Mouse (Mus musculus) midbrain, embryonic 14.5 days (tissue): ENCODE measurements around the gene Fam184b. TPM values are rescaled to one million over a fixed set of nuclear protein-coding genes. Genes with fewer than 3 reads are reported as not detected.
A peak's percentile ranks its signal among the peaks of the same experiment; 100 is the strongest.

Experiments used
- ATAC-seq: fragments of 200-750 bp; cut with Nextera tagmentation; 2 replicates; pipeline ENCODE4 v1.8.0; 2017; ENCODE audit warnings: moderate number of reproducible peaks, moderate library complexity; ENCODE audit not compliant: low FRiP score, low TSS enrichment
- DNase-seq: peaks from one replicate; pipeline ENCODE4 v3.0.0-alpha.2; 2015
- H3K27ac ChIP-seq: fragments of 300-500 bp; sonication (generic); replicated peaks from 2 replicates; pipeline ENCODE4 v1.5.1; 2014; ENCODE audit warnings: mild to moderate bottlenecking, low read depth, low read length, moderate library complexity
- H3K27me3 ChIP-seq: fragments of 300-500 bp; sonication (generic); 2 replicates; pipeline ENCODE4 v1.6.1; 2014; ENCODE audit warnings: low read length, control low read depth, mixed read lengths; ENCODE audit not compliant: control insufficient read depth, insufficient read depth
- H3K36me3 ChIP-seq: fragments of 300-500 bp; sonication (generic); 2 replicates; pipeline ENCODE4 v1.6.1; 2014; ENCODE audit warnings: low read length, control low read depth; ENCODE audit not compliant: control insufficient read depth, insufficient read depth
- H3K4me1 ChIP-seq: fragments of 300-500 bp; sonication (generic); 2 replicates; pipeline ENCODE4 v1.6.1; 2014; ENCODE audit warnings: mild to moderate bottlenecking, antibody characterized with exemption, low read length, control low read depth; ENCODE audit not compliant: control insufficient read depth, insufficient read depth
- H3K4me2 ChIP-seq: fragments of 300-500 bp; sonication (generic); 2 replicates; pipeline ENCODE4 v1.6.1; 2014; ENCODE audit warnings: mild to moderate bottlenecking, low read length, moderate library complexity
- H3K4me3 ChIP-seq: fragments of 300-500 bp; sonication (generic); replicated peaks from 2 replicates; pipeline ENCODE4 v1.5.1; 2014; ENCODE audit warnings: low read depth, low read length
- H3K9ac ChIP-seq: fragments of 300-500 bp; sonication (generic); replicated peaks from 2 replicates; pipeline ENCODE4 v1.6.1; 2014; ENCODE audit warnings: mild to moderate bottlenecking, low read length, moderate library complexity
- H3K9me3 ChIP-seq: fragments of 300-500 bp; sonication (generic); 2 replicates; pipeline ENCODE4 v1.6.1; 2016; ENCODE audit warnings: low read length, control low read depth, mixed read lengths; ENCODE audit not compliant: control insufficient read depth
- WGBS: fragments of 180-500 bp; shearing (Covaris S2); extraction: QIAGEN DNeasy Blood & Tissue Kit; methylation state at CpG from one replicate; pipeline ENCODE4 v1.1.7; 2014; 5-methylcytosine and 5-hydroxymethylcytosine counted together
- polyA plus RNA-seq: library from polyadenylated mRNA; unstranded; fragments of >200 nt; fragmentation: Nextera tagmentation; extraction: Ambion mirVana; gene quantifications from 2 replicates; pipeline ENCODE4 v1.2.1, GENCODE M21; 2014

Fam184b gene
- polyA plus RNA-seq, 1 experiment from 2014 or later = 3.8 TPM

- no peaks in the 10 kb centered on the region for H3K4me1 ChIP-seq
- no peak overlapping the region for H3K4me3 ChIP-seq
- DNase-seq (peak; percentile 4), ATAC-seq (no peak)
- no peaks in the 10 kb centered on the region for H3K9me3 ChIP-seq
- no peaks in the 10 kb centered on the region for H3K27me3 ChIP-seq
- 68% methylated on average over 10 of the region's 10 CpGs for WGBS
- H3K9ac ChIP-seq = no peak overlapping the region
- H3K4me2 ChIP-seq = no peak overlapping the region
- H3K36me3 ChIP-seq = no peaks in the 10 kb centered on the region
- H3K27ac ChIP-seq = no peak overlapping the region
Observed at GRCm38 (mm10) chr5:45539502-45539901, 99.9 kb downstream of the Fam184b start.

- no peak overlapping the region for H3K4me3 ChIP-seq
- no peaks in the 10 kb centered on the region for H3K9me3 ChIP-seq
- H3K27me3 ChIP-seq = no peaks in the 10 kb centered on the region
- no peak overlapping the region for H3K27ac ChIP-seq
- peaks cover 10% of the 10 kb centered on the region for H3K36me3 ChIP-seq
- WGBS = 70% methylated on average over 4 of the region's 4 CpGs
- ATAC-seq = no peak
- no peak overlapping the region for H3K4me2 ChIP-seq
- H3K9ac ChIP-seq = no peak overlapping the region
- DNase-seq = no peak
- H3K4me1 ChIP-seq = no peaks in the 10 kb centered on the region
Observed at GRCm38 (mm10) chr5:45535177-45535576, 104.2 kb downstream of the Fam184b start.

- peak; percentile 64; the same call in 1 of the 2 replicates for ATAC-seq
- 7% methylated on average over 15 of the region's 17 CpGs for WGBS
- H3K27ac ChIP-seq = no peak overlapping the region
- no peak overlapping the region for H3K4me3 ChIP-seq
- DNase-seq = peak; percentile 70
- peaks cover 15% of the 10 kb centered on the region for H3K36me3 ChIP-seq
- H3K9ac ChIP-seq = no peak overlapping the region
- H3K9me3 ChIP-seq = no peaks in the 10 kb centered on the region
- H3K4me1 ChIP-seq = no peaks in the 10 kb centered on the region
- H3K4me2 ChIP-seq = peak overlapping the region; percentile 4; the same call in 1 of the 2 replicates
- H3K27me3 ChIP-seq = no peaks in the 10 kb centered on the region
Observed at GRCm38 (mm10) chr5:45534319-45535098, 104.9 kb downstream of the Fam184b start.

GRCm38 (mm10) chr5:45529696-45530095 is 109.7 kb downstream of the Fam184b start:
- H3K4me2 ChIP-seq = no peak overlapping the region
- H3K27me3 ChIP-seq = no peaks in the 10 kb centered on the region
- DNase-seq (no peak), ATAC-seq (no peak)
- no peak overlapping the region for H3K4me3 ChIP-seq
- no peaks in the 10 kb centered on the region for H3K4me1 ChIP-seq
- no peak overlapping the region for H3K9ac ChIP-seq
- no peaks in the 10 kb centered on the region for H3K9me3 ChIP-seq
- peaks cover 59% of the 10 kb centered on the region for H3K36me3 ChIP-seq
- WGBS = 94% methylated on average over 3 of the region's 3 CpGs
- no peak overlapping the region for H3K27ac ChIP-seq

GRCm38 (mm10) chr5:45526338-45526737 is 113.1 kb downstream of the Fam184b start:
- H3K4me1 ChIP-seq = peaks cover 6% of the 10 kb centered on the region
- H3K4me3 ChIP-seq = no peak overlapping the region
- no peak overlapping the region for H3K27ac ChIP-seq
- H3K9me3 ChIP-seq = no peaks in the 10 kb centered on the region
- ATAC-seq (no peak), DNase-seq (no peak)
- no peaks in the 10 kb centered on the region for H3K27me3 ChIP-seq
- no peak overlapping the region for H3K9ac ChIP-seq
- peaks cover 71% of the 10 kb centered on the region for H3K36me3 ChIP-seq
- WGBS = 88% methylated on average over 4 of the region's 4 CpGs
- H3K4me2 ChIP-seq = no peak overlapping the region

GRCm38 (mm10) chr5:45525101-45525500 is 114.3 kb downstream of the Fam184b start:
- DNase-seq (no peak), ATAC-seq (no peak)
- Histone ChIP-seq H3K27me3 (no peaks in the 10 kb centered on the region), H3K36me3 (peaks cover 64% of the 10 kb centered on the region), H3K9me3 (no peaks in the 10 kb centered on the region), H3K4me1 (peaks cover 10% of the 10 kb centered on the region), H3K4me3 (no peak overlapping the region), H3K4me2 (no peak overlapping the region), H3K9ac (no peak overlapping the region), H3K27ac (no peak overlapping the region)
- 94% methylated on average over 10 of the region's 10 CpGs for WGBS

- H3K9me3 ChIP-seq = no peaks in the 10 kb centered on the region
- no peaks in the 10 kb centered on the region for H3K27me3 ChIP-seq
- H3K36me3 ChIP-seq = peaks cover 33% of the 10 kb centered on the region
- 87% methylated on average over 6 of the region's 6 CpGs for WGBS
- H3K4me1 ChIP-seq = peaks cover 10% of the 10 kb centered on the region
- no peak overlapping the region for H3K9ac ChIP-seq
- H3K4me3 ChIP-seq = peak overlapping the region; percentile 97
- ATAC-seq (no peak), DNase-seq (no peak)
- H3K27ac ChIP-seq = no peak overlapping the region
- H3K4me2 ChIP-seq = peak overlapping the region; percentile 91
Observed at GRCm38 (mm10) chr5:45521601-45522000, 117.8 kb downstream of the Fam184b start.

GRCm38 (mm10) chr5:45520809-45521110 is 118.7 kb downstream of the Fam184b start:
- H3K27me3 ChIP-seq = no peaks in the 10 kb centered on the region
- peaks cover 10% of the 10 kb centered on the region for H3K4me1 ChIP-seq
- H3K27ac ChIP-seq = peak overlapping the region; percentile 82; the same call in 1 of the 2 replicates
- peak overlapping the region; percentile 91 for H3K9ac ChIP-seq
- H3K36me3 ChIP-seq = peaks cover 25% of the 10 kb centered on the region
- peak overlapping the region; percentile 91 for H3K4me2 ChIP-seq
- no peak for DNase-seq
- 7% methylated on average over 5 of the region's 5 CpGs for WGBS
- peak overlapping the region; percentile 97 for H3K4me3 ChIP-seq
- H3K9me3 ChIP-seq = no peaks in the 10 kb centered on the region
- ATAC-seq = no peak
